Mouse (Mus musculus): Measurements from ENCODE around the gene Eif2b4.
"Not testable (repeated sequence)": the region's sequence is repeated elsewhere in the genome, so short reads cannot be mapped to it uniquely, and the experiment has no call there.

Eif2b4 gene

DNA sequence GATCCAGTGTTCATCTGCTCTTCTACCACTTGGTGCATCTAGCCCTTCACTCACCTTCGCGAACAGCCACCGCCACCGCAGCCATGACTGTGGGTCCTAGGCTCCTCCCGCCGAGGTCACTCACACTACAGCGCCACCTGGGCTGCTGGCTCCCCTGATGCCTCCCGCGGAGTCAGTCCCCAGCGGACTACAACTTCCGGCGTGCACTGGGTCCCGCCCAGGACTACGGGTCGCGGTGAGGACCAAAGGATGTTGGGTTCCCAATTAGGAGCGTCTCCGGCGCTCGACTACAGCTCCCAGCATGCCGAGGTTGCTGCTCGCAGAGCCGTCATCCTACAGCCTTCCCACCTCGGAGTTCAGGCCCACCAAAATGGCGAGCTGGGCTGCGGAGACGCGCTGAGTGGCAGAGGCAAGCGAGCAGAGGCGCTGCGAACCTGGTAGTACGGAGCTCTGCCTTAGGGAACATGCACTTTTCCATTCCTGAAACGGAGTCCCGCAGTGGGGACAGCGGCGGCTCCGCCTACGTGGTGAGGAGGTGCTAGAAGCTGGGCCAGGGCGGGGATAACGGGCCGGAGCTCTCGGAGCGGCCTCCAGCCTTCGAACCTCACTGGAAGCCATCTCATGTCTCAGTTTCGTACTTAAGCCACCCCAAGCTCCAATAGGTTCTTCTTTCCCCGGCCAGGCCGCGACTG lies at the start of gene Eif2b4, which contains the start of gene Snx17:
TSS of gene Eif2b4 (minus strand) at position 492 of the 692 bp plus-strand sequence.
TSS of gene Snx17 (plus strand) at position 289 of the 692 bp plus-strand sequence.
- DNase-seq = peak; percentile 100

DNA sequence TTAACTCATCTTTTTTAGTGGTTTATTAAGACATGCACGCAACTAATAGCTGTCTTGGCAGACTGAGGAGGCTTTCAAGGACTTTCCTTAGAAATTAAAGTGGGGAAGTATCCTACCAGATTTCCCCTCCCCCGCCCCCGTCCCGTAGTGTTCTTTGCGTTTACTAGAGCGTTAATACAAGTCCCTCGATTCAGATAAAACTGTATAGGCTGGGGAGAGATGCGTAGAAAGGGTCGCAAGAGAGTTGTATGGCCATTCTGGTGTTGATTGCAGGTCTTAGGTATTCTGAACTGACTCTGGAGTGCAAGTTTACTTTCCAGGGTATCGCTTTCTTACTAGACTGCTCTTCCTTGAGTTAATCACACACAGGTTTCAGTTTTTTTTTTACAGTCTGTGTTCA lies 49.0 kb upstream of the Eif2b4 start:
- DNase-seq = no peak

DNA sequence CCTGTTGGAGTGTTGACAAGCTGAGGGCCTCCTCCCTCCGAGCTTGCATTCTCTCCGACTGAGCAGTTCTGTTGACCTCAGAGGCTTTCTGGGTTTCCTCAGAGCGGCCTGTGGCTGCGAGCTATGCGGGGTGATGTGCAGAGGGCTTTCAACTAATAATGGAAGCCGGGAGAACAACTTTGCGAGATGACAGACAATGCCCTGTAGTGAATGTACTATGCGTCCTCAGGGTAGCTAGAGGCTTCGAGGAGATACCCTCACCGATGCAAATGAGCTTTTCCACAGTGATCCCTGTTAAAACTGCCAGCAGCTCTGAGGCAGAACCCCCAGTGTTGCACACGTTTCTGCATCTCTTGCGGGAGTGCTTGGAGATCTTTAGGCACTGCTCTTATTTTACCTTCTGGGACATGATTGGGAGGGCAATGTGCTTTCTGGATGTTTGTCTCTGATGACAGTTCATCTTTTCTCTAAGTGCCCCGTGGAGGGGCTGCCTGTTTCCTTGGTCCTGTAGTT lies 48.3 kb upstream of the Eif2b4 start:
- no peak for DNase-seq

DNA sequence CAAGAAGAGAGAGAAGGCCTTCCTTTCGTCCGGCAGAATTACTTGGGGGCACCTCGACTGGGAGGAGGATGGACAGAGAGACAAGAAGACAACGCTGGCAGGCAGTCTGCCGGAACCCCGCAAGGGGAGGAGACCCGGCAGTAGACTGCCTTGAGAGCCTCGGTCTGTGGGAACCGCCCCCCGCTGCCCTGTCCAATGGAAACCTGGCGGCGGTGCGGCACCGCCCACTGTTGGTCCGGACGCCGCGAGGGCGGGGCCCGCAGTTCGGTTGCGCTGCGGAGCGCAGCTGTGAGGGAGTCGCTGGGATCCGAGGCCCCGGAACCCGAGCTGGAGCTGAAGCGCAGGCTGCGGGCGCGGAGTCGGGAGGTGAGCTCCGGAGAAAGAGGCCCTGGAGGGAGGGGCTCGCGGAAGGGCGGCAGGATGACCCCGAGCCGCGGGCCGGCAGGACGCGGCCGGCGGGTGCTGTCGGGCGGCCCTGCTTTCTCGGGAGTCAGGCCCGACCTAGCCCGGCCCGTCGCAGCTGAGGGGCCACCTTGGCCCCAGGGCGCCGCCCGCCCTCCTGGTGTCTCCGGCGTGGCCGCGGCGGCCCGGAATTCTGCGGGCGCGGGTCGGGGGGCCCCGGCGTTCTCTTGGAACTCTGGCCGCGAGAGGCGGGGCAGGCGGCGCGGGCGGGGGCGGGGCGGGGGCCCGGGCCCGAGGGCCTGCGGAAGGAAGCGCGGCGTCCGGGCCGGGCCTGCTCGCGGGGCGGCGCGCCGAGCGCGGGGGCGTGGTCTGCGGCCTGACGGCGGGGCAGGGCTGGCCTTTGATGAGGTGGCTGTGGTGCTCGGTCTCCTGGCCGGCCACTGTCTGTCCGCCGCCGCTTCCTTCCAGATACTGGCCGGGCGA lies 47.6 kb upstream of the Eif2b4 start, which contains the start of the genes Nrbp1 and Gm9970:
TSS of gene Nrbp1 (plus strand) at position 228 of the 885 bp plus-strand sequence.
TSS of gene Gm9970 (minus strand) at position 596 of the 885 bp plus-strand sequence.
- DNase-seq = peak; percentile 97

DNA sequence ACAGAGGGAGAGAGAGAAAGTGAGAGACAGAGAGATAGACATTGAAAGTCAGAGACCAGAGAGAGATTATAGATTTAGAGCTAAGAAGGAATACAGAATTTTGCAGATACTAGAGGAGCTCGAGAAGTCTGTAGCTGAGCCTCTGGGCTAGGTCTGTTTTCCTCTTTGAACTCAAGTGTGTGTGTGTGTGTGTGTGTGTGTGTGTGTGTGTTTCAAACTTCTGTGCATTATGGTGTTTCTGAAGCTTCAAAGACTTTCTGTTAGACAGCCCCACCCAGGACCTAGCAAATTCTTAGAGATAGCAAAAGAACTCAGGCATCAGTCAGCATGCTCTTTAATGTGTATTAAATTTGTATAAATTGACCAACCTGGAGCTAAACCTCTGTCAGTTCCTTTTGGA lies 33.4 kb upstream of the Eif2b4 start:
- DNase-seq = no peak

DNA sequence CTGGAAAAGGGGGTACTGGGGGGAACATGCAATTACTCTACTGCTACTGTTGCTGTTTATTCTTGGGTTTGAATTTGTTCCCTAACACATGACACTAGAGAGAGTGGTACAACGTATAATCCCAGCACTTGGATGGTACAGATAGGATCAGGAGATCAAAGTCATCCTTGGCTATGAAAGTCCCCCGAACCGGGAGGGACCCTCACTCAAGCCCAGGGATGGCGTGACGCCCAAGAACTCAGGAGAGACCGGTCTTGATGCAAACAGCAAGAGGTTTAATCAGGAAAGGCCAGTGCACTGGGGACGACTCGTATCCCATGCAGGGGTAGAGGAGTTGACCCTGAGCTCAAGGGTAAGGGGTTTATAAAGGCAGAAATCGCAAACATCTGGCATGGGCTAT lies 29.5 kb upstream of the Eif2b4 start:
- DNase-seq = no peak

DNA sequence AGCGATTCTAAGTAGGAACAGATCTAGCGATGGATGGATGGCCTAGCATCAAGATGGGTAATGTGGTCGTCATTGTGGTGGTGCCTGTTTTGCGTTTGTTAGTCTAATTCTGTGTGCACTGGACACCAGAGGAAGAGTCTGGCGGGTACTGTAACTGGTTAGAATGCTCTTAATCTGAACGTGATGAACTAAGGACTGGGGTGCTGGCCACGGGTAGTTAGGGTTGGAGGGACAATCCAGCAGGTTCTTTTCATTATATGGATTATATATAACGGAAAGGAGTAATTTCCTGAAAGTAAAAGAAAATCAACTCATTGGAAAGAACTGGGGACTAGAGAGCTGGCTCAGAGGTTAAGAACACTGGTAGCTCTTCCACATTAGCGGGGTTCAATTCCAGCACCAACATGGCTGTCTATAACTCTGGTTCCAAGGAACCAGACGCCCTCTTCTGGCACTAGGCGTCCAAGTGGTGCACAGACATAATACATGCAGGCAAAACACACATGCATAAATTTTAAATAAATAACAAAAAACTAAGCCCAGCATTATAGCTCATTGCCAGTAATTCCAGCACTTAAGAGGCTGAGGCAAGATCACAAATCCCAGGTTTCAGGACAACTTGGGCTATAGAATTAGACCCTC lies 28.2 kb upstream of the Eif2b4 start:
- DNase-seq = peak; percentile 57

DNA sequence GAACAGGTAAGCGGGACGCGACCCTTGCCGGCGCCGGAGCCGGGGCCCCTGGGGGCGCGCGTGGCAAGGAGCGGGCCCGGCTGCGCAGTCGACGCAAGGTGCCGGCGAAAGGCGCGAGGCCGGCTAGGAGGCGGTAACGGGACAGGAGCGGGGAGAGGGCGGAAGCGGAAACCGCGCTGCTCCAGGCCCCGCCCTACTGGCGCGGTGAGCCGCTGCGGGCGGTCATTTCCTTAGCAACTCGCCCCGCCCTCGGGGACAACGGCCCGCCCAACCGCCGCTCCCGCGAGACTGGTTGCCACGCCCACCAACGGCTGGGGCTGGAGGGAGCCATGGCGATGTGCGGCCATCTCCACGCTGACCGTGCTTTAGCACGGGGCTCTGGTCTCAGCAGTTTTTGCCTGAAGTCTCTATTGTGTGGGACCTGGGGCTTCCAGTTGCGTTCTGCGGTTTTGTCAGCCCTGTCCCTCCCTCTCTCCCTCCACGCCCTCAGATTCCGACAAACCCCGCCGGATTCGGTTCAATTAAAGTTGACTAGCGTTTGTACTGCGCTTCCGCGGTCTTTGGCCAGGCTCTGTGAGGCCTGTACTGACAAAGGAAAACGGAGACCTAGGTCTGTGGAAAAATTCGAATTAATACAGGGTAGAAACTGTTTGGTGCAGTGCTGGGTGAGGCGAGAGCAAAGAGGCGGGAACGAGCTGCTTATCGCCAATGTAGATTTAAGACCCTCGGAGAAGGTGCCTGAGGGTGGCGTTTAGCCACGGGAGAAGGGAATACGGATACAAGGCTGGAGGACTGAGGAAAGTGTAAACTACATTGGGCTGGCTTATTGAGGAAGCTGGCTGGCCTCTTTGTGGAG lies 27.4 kb upstream of the Eif2b4 start, which contains the start of gene Ppm1g:
TSS of gene Ppm1g (minus strand) at position 240 of the 856 bp plus-strand sequence.
- peak; percentile 97 for DNase-seq

DNA sequence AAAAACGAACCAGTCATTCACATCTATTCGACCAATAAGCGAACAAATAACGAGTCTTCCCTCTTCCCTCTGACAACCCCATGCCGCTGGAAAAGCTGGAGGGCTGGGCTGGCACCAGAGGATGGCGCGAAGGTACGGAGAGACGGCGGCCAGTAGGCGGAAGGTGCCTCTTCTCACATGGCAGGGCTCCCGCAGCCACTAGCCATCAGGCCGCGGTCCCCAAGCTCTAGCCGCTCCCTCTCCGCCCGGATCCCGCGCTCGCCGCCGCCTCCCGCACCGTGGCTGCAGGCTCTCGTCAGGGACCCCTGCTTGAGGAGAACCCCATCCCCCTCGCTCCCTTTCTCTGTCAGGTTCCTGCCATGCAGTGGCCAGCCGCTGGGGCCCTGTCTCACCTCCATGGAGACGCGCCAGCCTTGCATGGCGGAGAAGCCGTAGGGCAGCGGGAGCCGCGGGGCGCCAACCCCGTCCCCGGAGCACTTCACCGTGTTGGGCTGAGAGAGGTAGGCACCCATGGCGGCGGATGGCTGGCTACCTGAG lies 26.7 kb upstream of the Eif2b4 start:
- DNase-seq = no peak

DNA sequence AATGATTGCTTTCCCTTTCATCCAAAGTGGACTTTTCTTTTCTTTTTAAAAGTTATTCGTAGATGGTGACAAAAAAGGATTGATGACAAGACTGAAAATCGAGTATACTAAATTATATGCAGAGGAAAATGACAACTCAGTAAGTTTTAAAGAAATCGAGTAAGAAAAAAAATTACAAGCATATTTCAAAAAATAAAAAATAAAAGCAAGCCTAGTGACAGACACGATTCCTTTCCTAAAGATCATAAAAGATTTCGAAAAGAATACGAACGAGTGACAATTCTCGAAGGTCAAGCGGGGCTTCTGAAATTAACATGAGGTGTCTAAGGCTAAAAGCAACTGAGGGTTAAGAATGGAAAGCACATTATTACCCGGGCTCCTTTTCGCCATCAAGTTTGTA lies 26.2 kb upstream of the Eif2b4 start:
- no peak for DNase-seq

DNA sequence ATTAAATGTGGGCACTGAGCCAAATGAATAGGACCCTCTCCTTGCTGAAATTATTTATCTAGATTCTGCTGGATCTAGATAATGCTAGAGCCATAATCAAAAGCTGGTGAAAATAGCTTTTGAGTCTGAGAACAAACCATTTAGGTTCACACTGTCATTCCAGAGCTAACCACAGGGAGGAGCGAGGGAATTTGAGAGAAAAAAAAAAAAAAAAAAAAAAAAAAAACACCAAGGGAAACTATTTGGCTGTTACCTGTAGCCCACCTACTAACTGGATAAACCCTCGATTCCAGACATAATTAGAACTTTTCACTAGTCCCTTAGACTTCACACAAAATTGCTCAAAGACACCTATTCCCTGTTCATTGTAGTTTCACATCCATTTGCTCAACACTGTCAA lies 25.8 kb upstream of the Eif2b4 start:
- peak; percentile 30 for DNase-seq

DNA sequence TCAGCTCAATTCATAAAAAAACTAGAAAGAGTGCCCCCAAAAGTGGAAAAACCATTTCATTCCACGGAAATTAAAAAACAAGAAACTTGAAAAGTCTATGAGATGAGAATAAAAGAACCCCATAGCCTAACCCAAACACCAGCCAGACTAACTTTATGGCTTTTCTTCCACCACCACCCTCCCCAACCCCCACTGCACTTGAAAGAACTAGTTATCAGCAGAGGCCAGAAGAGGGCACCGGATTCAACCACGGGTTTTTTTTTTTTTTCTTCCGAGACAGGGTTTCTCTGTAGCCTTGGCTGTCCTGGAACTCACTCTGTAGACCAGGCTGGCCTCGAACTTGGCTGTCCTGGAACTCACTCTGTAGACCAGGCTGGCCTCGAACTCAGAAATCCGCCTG lies 25.1 kb upstream of the Eif2b4 start:
- no peak for DNase-seq

DNA sequence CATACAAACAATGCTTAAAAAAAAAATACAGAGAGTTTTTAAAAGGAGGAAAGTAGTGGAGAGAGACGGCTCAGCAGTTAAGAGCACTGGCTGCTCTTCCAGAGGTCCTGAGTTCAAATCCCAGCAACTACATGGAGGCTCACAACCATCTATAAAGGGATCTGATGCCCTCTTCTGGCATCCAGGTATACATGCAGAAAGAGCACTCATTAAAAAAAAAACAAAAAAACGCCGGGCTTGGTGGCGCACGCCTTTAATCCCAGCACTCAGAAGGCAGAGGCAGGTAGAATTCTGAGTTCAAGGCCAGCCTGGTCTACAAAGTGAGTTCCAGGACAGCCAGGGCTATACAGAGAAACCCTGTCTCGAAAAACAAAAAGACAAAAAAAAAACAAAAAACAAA lies 23.3 kb upstream of the Eif2b4 start:
- DNase-seq = not testable (repeated sequence)

DNA sequence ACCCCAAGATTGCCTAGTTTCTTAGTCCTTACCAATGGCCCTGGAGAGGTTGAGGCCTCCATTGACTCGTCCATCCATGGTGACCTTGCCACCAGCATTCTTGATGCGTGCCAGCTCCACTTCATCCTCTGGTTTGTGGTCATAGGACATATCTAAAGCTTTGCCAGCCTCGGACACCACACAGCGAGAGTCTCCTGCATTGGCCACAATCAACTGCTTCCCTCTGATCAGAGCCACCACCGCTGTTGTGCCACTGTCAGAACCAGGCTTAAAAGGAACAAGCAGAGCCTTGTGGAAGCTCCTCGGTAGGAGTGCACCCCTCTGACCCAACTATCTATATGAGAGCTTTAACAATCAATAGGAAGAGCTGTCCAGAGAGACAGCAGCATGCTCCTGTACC lies 11.2 kb upstream of the Eif2b4 start:
- no peak for DNase-seq

DNA sequence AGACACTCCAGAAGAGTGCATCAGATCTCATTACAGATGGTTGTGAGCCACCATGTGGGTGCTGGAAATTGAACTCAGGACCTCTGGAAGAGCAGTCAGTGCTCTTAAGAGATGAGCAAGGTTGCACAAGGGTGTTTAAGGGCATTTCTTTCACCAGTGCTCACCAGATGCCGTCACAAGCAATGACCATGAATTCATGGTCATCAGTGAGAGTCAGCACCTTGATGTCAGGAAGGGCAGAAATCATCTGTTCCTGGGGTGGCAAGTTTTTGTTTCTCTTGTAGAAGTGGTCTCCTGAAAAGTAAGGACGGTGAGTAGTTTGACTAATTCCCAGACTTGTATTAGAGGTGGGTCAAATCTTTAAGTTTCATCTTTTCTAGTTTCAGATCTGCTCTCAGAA lies 10.6 kb upstream of the Eif2b4 start:
- no peak for DNase-seq

DNA sequence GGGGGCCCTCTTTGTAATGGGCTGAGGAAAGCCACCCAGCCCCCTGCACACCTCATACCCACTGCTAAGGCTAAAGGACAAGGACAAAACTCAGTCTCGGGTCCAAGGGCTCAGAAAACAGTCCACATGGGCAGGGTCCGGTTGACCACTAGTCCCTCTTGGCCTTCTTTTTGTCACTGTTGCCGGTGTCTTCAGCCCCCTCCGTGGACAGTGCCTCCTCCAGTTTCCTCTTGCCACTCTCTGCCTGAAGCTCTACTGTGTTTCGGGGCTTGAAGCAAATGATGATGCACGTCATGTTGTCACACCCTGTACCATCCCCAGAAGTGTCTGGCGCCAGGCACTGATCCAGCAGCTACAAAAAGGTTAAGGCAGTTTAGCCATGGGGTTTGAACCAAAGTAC lies 9.7 kb upstream of the Eif2b4 start:
- DNase-seq = no peak

DNA sequence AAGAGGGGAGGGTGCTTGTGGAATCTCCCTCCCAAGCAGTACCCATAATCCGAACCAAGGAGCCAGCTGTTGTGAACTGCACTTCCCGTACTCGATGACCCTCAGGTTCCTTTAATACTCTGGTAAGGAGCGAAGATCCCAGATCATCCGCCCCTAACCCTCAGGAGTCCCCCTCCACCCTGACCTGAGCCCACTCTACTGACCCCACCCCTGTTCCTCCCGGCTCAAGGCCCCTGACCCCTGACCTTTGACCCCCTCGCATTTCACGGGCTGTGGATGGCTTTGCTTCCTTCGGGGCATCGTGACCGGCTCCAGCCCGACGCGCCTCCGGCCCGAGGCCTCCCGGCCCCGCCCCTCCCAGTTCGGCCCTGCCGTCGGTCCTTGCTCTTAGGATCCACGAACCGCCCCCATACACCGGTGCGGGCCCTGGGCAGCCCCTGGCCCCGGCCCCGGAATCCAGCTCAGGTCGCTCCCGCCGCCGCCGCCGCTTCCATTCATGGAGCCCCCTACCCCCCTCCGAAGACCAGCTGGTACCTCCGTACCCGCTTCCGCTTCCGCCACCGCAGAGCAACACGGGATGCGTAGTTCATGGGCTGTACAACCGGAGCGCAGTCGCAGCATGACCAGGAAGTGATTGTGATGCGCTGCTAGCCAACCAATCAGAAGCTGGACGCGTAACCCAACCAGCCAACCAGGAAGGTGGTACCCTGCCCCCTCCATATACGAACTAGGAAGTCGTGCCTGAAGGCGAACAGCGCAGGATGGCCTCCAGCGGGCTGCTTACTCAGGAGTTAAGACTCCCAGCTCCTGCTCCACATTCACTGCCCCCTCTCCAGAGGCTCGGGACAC lies 8.7 kb upstream of the Eif2b4 start, which contains the start of gene Zfp513:
TSS of gene Zfp513 (minus strand) at position 562 of the 849 bp plus-strand sequence.
- peak; percentile 99 for DNase-seq

DNA sequence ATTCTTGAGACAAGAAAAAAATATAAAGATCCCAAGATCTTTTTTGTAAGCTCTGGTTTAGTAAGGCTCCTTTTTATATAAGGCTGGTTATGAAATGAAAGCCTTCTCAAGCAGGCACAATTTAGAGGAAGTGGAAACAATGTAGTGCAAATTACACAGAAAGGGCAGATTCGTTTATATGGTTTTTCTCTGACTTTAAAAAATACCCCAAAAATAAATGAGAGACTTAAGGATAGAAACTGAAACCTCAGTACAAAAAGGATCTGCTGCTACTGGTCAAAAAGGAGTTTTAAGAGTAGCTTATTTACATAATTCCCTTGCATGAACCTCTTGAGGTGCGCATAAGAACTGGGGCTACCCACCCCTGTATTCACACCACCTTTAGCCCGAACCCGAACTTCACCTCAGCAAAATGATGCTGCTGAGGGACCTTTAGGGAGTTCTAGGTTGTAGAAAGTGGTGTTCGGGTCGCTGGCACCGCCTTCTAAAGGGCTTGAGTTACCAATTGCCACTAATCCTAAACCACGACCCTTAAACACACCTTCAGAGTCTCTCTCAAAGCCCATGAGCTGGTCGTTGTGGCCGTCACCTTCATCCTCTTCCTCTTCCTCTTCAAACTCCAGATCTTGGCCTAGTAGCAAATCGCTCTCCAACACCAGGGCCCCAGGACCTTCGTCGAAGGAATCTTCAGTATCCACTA lies 8.0 kb upstream of the Eif2b4 start:
- DNase-seq = no peak

DNA sequence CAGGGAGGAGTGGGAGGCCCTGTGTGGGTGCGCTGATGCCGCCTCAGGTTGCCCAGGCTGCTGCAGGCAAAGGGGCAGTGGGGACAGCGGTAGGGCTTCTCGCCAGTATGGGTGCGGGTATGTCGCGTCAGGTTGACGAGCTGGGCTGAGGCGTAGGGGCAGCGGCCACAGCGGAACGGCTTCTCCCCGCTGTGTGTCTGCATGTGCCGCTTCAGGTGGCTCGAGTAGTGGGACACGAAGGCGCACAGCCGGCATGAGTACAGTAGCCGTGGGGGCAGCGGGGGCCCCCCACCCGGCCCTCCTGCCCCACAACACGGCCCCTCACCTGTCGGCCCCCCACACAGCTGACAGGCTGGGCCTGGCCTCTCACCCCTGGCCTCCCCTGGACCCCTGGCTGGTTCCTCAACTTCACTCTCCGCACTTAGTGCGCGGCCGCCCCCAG lies 7.1 kb upstream of the Eif2b4 start:
- DNase-seq = no peak

DNA sequence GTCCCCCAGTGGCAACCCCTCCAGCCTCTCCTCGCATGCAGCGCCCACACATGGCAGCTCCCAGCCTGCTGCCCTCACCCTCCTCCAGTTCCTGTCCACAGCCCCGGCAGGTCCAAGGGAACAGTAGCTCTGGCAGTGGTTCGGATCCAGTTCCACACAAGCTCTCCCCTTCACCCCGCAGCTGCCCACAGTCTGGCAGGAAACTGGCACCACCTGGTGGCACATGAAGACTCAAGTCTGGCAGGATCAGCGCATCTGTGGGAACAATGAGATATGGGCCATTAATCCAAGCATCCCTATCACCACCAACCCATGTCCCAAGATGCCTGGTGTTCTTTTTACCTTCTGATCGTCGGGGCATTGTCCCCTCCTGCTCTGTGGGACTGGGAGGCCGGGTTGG lies 6.7 kb upstream of the Eif2b4 start:
- no peak for DNase-seq

Measured in kidney, adult 9 months (tissue).